8 mouse cellular contexts compared by ENCODE assay signal in genomic region chr11:116129993-116130487, GRCm38 (mm10). TPM values are rescaled to one million over a fixed set of nuclear protein-coding genes. Genes with fewer than 3 reads are reported as not detected.
DNase-seq lines count a peak whose midpoint lies in the region; ATAC-seq lines count a peak whose summit lies in the region.

No protein-coding gene starts in this region.

- H3K4me2 ChIP-seq in neural tube, embryonic 11.5 days (ENCODE audit: low read depth) = peak overlapping the region; percentile 76
- H3K4me2 ChIP-seq in embryonic facial prominence, embryonic 11.5 days (ENCODE audit: low read depth, low read length) = peak overlapping the region; percentile 66
- peak overlapping the region; percentile 89 for H3K4me2 ChIP-seq in intestine, embryonic 16.5 days (ENCODE audit: low read depth, low read length)

- H3K4me3 ChIP-seq in neural tube, embryonic 11.5 days (ENCODE audit: low read depth, low read length) = peak overlapping the region; percentile 45
- H3K4me3 ChIP-seq in embryonic facial prominence, embryonic 11.5 days (ENCODE audit: low read depth, low read length) = peak overlapping the region; percentile 43
- H3K4me3 ChIP-seq in intestine, embryonic 16.5 days (ENCODE audit: low read length) = peak overlapping the region; percentile 71

- H3K27me3 ChIP-seq in neural tube, embryonic 11.5 days (ENCODE audit: control insufficient read depth, insufficient read depth, low read length) = no peaks in the 10 kb centered on the region
- no peaks in the 10 kb centered on the region for H3K27me3 ChIP-seq in embryonic facial prominence, embryonic 11.5 days (ENCODE audit: control insufficient read depth, insufficient read depth, low read length)
- H3K27me3 ChIP-seq in intestine, embryonic 16.5 days (replicated peaks; ENCODE audit: control insufficient read depth, insufficient read depth, low read length) = no peaks in the 10 kb centered on the region

- H3K27ac ChIP-seq in neural tube, embryonic 11.5 days (ENCODE audit: low read depth, low read length) = peak overlapping the region; percentile 78; the same call in 1 of the 2 replicates
- H3K27ac ChIP-seq in embryonic facial prominence, embryonic 11.5 days (replicated peaks; ENCODE audit: low read depth, low read length) = 0 out of 2 replicates have a peak overlapping the region, but pooled peaks have one; percentile 42
- peak overlapping the region; percentile 97 for H3K27ac ChIP-seq in intestine, embryonic 16.5 days (ENCODE audit: low read length)

- peak overlapping the region; percentile 76 for H3K9ac ChIP-seq in neural tube, embryonic 11.5 days (ENCODE audit: low read length)
- peak overlapping the region; percentile 64 for H3K9ac ChIP-seq in embryonic facial prominence, embryonic 11.5 days (replicated peaks; ENCODE audit: low read length)
- H3K9ac ChIP-seq in intestine, embryonic 16.5 days (ENCODE audit: low read depth, low read length) = peak overlapping the region; percentile 90

- H3K4me1 ChIP-seq in neural tube, embryonic 11.5 days (ENCODE audit: control insufficient read depth, insufficient read depth, low read length) = peaks cover 16% of the 10 kb centered on the region
- peaks cover 7% of the 10 kb centered on the region; the same call in 1 of the 2 replicates for H3K4me1 ChIP-seq in embryonic facial prominence, embryonic 11.5 days (ENCODE audit: control insufficient read depth, insufficient read depth, low read length)
- H3K4me1 ChIP-seq in intestine, embryonic 16.5 days (ENCODE audit: control insufficient read depth, insufficient read depth, low read length) = peaks cover 36% of the 10 kb centered on the region

- peaks cover 8% of the 10 kb centered on the region for H3K36me3 ChIP-seq in neural tube, embryonic 11.5 days (ENCODE audit: control insufficient read depth, insufficient read depth, low read length)
- peaks cover 6% of the 10 kb centered on the region for H3K36me3 ChIP-seq in embryonic facial prominence, embryonic 11.5 days (replicated peaks; ENCODE audit: control insufficient read depth, insufficient read depth, low read depth, low read length)
- H3K36me3 ChIP-seq in intestine, embryonic 16.5 days (ENCODE audit: control insufficient read depth, insufficient read depth, low read length) = peaks cover 21% of the 10 kb centered on the region

- no peaks in the 10 kb centered on the region for H3K9me3 ChIP-seq in neural tube, embryonic 11.5 days (ENCODE audit: control insufficient read depth, low read length)
- H3K9me3 ChIP-seq in embryonic facial prominence, embryonic 11.5 days (replicated peaks; ENCODE audit: control insufficient read depth, low read length) = no peaks in the 10 kb centered on the region
- H3K9me3 ChIP-seq in intestine, embryonic 16.5 days (ENCODE audit: control insufficient read depth, low read length) = no peaks in the 10 kb centered on the region

- 45% methylated on average over 8 of the region's 8 CpGs for WGBS in neural tube, embryonic 11.5 days
- WGBS in embryonic facial prominence, embryonic 11.5 days = 47% methylated on average over 8 of the region's 8 CpGs
- WGBS in intestine, embryonic 16.5 days = 35% methylated on average over 8 of the region's 8 CpGs

- 0 out of 2 replicates have a peak, but pooled peaks have one; percentile 22 for ATAC-seq in neural tube, embryonic 11.5 days (ENCODE audit: insufficient read depth, low FRiP score, low TSS enrichment)
- ATAC-seq in embryonic facial prominence, embryonic 11.5 days (replicated peaks; ENCODE audit: insufficient number of reproducible peaks, low FRiP score, low TSS enrichment, low read depth) = peak; percentile 31
- peak; percentile 1; the same call in 1 of the 2 replicates for ATAC-seq in intestine, embryonic 16.5 days
- ATAC-seq in monocyte, adult 5-6 weeks (replicated peaks; ENCODE audit: insufficient number of reproducible peaks, low FRiP score, low TSS enrichment, poor library complexity, severe bottlenecking) = peak; percentile 30

- DNase-seq in neural tube, embryonic 11.5 days (ENCODE audit: low spot score) = no peak
- DNase-seq in neural tube, embryonic 10.5 days (ENCODE audit: extremely low spot score, low spot score) = no peak
- peak; percentile 31 for DNase-seq in embryonic facial prominence, embryonic 11.5 days (ENCODE audit: low spot score)
- DNase-seq in urinary bladder, adult 18-20 months (ENCODE audit: low spot score in 2 of 2) = no peak
- DNase-seq in gastrocnemius, postnatal 4 days (ENCODE audit: low spot score in 2 of 2) = no peak
- DNase-seq in layer of hippocampus, adult 9-10 months (ENCODE audit: low spot score) = no peak

RNA-seq across cellular contexts. Expression of gene Trim65, which starts 0.9 kb away (rescaled TPM):
- 1.6 TPM in 2 replicates for polyA plus RNA-seq in neural tube, embryonic 11.5 days (2014; fragmentation: Nextera tagmentation; extraction: Ambion mirVana)
- polyA plus RNA-seq in embryonic facial prominence, embryonic 11.5 days (2014; fragmentation: Nextera tagmentation; extraction: Ambion mirVana) = 1.2 and 1.8 TPM in 2 replicates
- polyA plus RNA-seq in intestine, embryonic 16.5 days (2015; fragmentation: Nextera tagmentation; extraction: Ambion mirVana) = 7.7 and 9.3 TPM in 2 replicates
- 13.9 to 23.1 TPM (median 20.1 TPM) in 3 replicates for total RNA-seq in monocyte, adult 5-6 weeks (2017)
- 1 to 10 TPM; 4.2 to 4.6 TPM for total RNA-seq in gastrocnemius, postnatal 4 days (2021)

RNA-seq across cellular contexts. Expression of gene Trim47, which starts 3.0 kb away (rescaled TPM):
- 3.2 and 3.3 TPM in 2 replicates for polyA plus RNA-seq in neural tube, embryonic 11.5 days (2014; fragmentation: Nextera tagmentation; extraction: Ambion mirVana)
- 3.4 and 4.5 TPM in 2 replicates for polyA plus RNA-seq in embryonic facial prominence, embryonic 11.5 days (2014; fragmentation: Nextera tagmentation; extraction: Ambion mirVana)
- 13.9 and 14.7 TPM in 2 replicates for polyA plus RNA-seq in intestine, embryonic 16.5 days (2015; fragmentation: Nextera tagmentation; extraction: Ambion mirVana)
- not detected in 3 replicates for total RNA-seq in monocyte, adult 5-6 weeks (2017)
- 10 to 100 TPM; 48.1 to 48.8 TPM for total RNA-seq in gastrocnemius, postnatal 4 days (2021)

RNA-seq across cellular contexts. Expression of gene Mrpl38, which starts 8.6 kb away (rescaled TPM):
- 99.8 and 102 TPM in 2 replicates for polyA plus RNA-seq in neural tube, embryonic 11.5 days (2014; fragmentation: Nextera tagmentation; extraction: Ambion mirVana)
- 101 and 102 TPM in 2 replicates for polyA plus RNA-seq in embryonic facial prominence, embryonic 11.5 days (2014; fragmentation: Nextera tagmentation; extraction: Ambion mirVana)
- polyA plus RNA-seq in intestine, embryonic 16.5 days (2015; fragmentation: Nextera tagmentation; extraction: Ambion mirVana) = 104 and 110 TPM in 2 replicates
- 10.7 to 28.4 TPM (median 15.3 TPM) in 3 replicates for total RNA-seq in monocyte, adult 5-6 weeks (2017)
- 10 to 100 TPM; 47.0 to 50.6 TPM for total RNA-seq in gastrocnemius, postnatal 4 days (2021)

RNA-seq across cellular contexts. Expression of gene Fbf1, which starts 37.9 kb away (rescaled TPM):
- 35.7 and 37.0 TPM in 2 replicates for polyA plus RNA-seq in neural tube, embryonic 11.5 days (2014; fragmentation: Nextera tagmentation; extraction: Ambion mirVana)
- 20.3 and 25.9 TPM in 2 replicates for polyA plus RNA-seq in embryonic facial prominence, embryonic 11.5 days (2014; fragmentation: Nextera tagmentation; extraction: Ambion mirVana)
- 15.4 and 16.9 TPM in 2 replicates for polyA plus RNA-seq in intestine, embryonic 16.5 days (2015; fragmentation: Nextera tagmentation; extraction: Ambion mirVana)
- total RNA-seq in monocyte, adult 5-6 weeks (2017) = 12.9 to 31.1 TPM (median 16.4 TPM) in 3 replicates
- 10 to 100 TPM; 26.6 to 27.5 TPM for total RNA-seq in gastrocnemius, postnatal 4 days (2021)

RNA-seq across cellular contexts. Expression of gene Wbp2, which starts 43.2 kb away (rescaled TPM):
- 95.3 and 105 TPM in 2 replicates for polyA plus RNA-seq in neural tube, embryonic 11.5 days (2014; fragmentation: Nextera tagmentation; extraction: Ambion mirVana)
- 47.0 and 49.6 TPM in 2 replicates for polyA plus RNA-seq in embryonic facial prominence, embryonic 11.5 days (2014; fragmentation: Nextera tagmentation; extraction: Ambion mirVana)
- 135 and 160 TPM in 2 replicates for polyA plus RNA-seq in intestine, embryonic 16.5 days (2015; fragmentation: Nextera tagmentation; extraction: Ambion mirVana)
- 59.0 to 73.8 TPM (median 62.7 TPM) in 3 replicates for total RNA-seq in monocyte, adult 5-6 weeks (2017)
- total RNA-seq in gastrocnemius, postnatal 4 days (2021) = 10 to 100 TPM; 63.0 to 63.4 TPM

Comparison
In these comparisons a context has a peak if more than half of its experiments do, and no peak if none do; other contexts are left out.
1. H3K27ac ChIP-seq: peak in every context shown above with its lines; median percentile 97 in intestine, embryonic 16.5 days; 78 in neural tube, embryonic 11.5 days; 42 in embryonic facial prominence, embryonic 11.5 days.